Mouse (Mus musculus) embryonic fibroblast, embryonic 13.5 days (primary cell): ENCODE measurements around the gene Fbxl7. TPM values are rescaled to one million over a fixed set of nuclear protein-coding genes. Genes with fewer than 3 reads are reported as not detected.
A peak's percentile ranks its signal among the peaks of the same experiment; 100 is the strongest.
"Not testable (repeated sequence)": the region's sequence is repeated elsewhere in the genome, so short reads cannot be mapped to it uniquely, and the experiment has no call there.

Experiments used
- H3K27ac ChIP-seq: 2 replicates; pipeline ENCODE4 v1.5.1; 2012; ENCODE audit warnings: low read length, control low read depth, inconsistent platforms; ENCODE audit not compliant: insufficient read depth
- H3K4me1 ChIP-seq: 2 replicates; pipeline ENCODE4 v1.6.1; 2011; ENCODE audit warnings: low read length; ENCODE audit not compliant: control insufficient read depth, insufficient read depth
- H3K4me3 ChIP-seq: 2 replicates; pipeline ENCODE4 v1.5.1; 2011; ENCODE audit warnings: mild to moderate bottlenecking, control low read depth, low read length; ENCODE audit not compliant: insufficient read depth
- CTCF ChIP-seq: IDR thresholded peaks from 2 replicates; pipeline ENCODE4 v1.5.1; 2011; ENCODE audit warnings: mild to moderate bottlenecking, control low read depth, low read length, moderate library complexity, borderline replicate concordance; ENCODE audit not compliant: insufficient read depth
- POLR2A ChIP-seq: IDR thresholded peaks from 2 replicates; pipeline ENCODE4 v1.6.1; 2011; ENCODE audit warnings: low read depth, mild to moderate bottlenecking, control low read depth, low read length, moderate library complexity
- polyA plus RNA-seq: library from polyadenylated mRNA; stranded (reverse); fragments of >200 nt; gene quantifications from 2 replicates; pipeline ENCODE4 v1.2.4, GENCODE M21; 2011; ENCODE audit warnings: low read depth; ENCODE audit not compliant: missing spikeins, insufficient read length

The Fbxl7 gene
- polyA plus RNA-seq, 1 experiment = 27.0 TPM

GRCm38 (mm10) chr15:26780557-26780956, 114.8 kb downstream of the Fbxl7 start:
- H3K4me1 ChIP-seq = peaks cover 4% of the 10 kb centered on the region; the same call in 1 of the 2 replicates
- H3K27ac ChIP-seq = no peak overlapping the region
- TF ChIP-seq POLR2A (no peak), CTCF (no peak)
- no peak overlapping the region for H3K4me3 ChIP-seq

GRCm38 (mm10) chr15:26779129-26779528, 116.3 kb downstream of the Fbxl7 start:
- no peak overlapping the region for H3K27ac ChIP-seq
- peaks cover 7% of the 10 kb centered on the region; the same call in 1 of the 2 replicates for H3K4me1 ChIP-seq
- TF ChIP-seq CTCF = no peak
- no peak for TF ChIP-seq POLR2A
- no peak overlapping the region for H3K4me3 ChIP-seq

DNA sequence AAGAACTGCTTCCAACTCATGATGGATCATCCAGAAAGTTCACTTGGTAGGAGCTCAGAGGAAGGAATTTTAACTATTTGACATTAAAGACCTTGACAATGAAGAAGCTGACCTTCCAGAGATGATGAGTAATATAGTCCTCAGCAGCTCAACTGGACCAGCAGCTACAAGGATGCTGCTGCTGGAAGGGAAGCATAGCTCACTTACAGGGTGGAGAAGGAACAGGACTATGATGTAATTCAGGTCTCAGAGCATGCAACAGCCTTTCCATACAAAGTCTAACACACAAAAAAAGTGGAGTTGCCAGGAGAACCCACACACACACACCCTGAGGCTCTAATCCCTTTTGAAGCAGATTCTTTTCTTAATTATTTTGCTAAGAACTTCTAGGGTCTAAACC, 119.7 kb downstream of the Fbxl7 start:
- H3K4me1 ChIP-seq = peaks cover 7% of the 10 kb centered on the region; the same call in 1 of the 2 replicates
- no peak overlapping the region for H3K4me3 ChIP-seq
- H3K27ac ChIP-seq = peak overlapping the region; percentile 86
- TF ChIP-seq CTCF (no peak), POLR2A (no peak)

DNA sequence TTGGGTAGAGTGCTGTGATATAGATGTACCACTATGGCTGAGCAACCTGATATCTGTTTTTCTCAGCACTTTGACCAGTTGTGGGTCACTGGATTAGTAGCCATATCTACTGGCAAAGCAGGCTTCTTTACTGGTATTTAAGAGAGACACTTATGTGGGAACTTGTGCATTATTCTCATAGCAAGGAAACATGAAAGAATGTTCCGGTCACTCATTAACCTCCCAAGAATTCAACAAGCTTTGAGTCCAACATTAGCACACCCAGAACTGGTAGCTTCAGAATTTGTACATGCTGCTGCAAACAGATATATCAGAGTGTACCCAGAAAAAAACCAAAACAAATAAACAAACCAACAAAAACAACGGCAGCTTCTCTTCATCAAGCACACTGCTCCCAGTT, 120.5 kb downstream of the Fbxl7 start:
- Histone ChIP-seq H3K27ac (peak overlapping the region; percentile 71), H3K4me1 (peaks cover 7% of the 10 kb centered on the region; the same call in 1 of the 2 replicates), H3K4me3 (no peak overlapping the region)
- TF ChIP-seq POLR2A (no peak), CTCF (no peak)

GRCm38 (mm10) chr15:26761651-26762050, 133.7 kb downstream of the Fbxl7 start:
- Histone ChIP-seq H3K4me1 (peaks cover 4% of the 10 kb centered on the region; the same call in 1 of the 2 replicates), H3K27ac (no peak overlapping the region), H3K4me3 (no peak overlapping the region)
- TF ChIP-seq CTCF = no peak
- TF ChIP-seq POLR2A = no peak

- no peak overlapping the region for H3K4me3 ChIP-seq
- TF ChIP-seq CTCF (no peak), POLR2A (no peak)
- H3K27ac ChIP-seq = no peak overlapping the region
- no peaks in the 10 kb centered on the region for H3K4me1 ChIP-seq
Measured at GRCm38 (mm10) chr15:26748484-26748883, 146.9 kb downstream of the Fbxl7 start.

DNA sequence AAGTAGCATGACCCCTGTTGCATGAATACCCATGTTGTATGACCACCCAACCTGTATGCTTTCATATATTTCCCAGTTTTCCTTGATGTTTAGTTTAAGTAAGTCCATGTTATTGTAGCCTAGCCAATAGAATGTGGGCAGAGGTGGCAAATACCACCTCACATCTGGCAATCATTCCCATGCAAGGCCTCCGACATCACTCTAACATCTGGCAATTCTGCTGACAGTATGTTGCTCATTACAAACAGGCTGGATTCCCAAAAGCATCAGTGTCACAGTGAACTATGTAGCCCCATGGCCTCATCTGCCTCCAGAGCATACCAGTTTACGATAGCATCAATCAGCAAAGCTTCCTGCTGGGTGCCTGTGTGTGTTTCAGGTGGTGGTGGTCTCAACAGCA, 163.0 kb downstream of the Fbxl7 start:
- Histone ChIP-seq H3K4me1 (no peaks in the 10 kb centered on the region), H3K4me3 (no peak overlapping the region), H3K27ac (no peak overlapping the region)
- TF ChIP-seq CTCF (no peak), POLR2A (no peak)

GRCm38 (mm10) chr15:26730760-26731159, 164.6 kb downstream of the Fbxl7 start:
- TF ChIP-seq CTCF = no peak
- TF ChIP-seq POLR2A = no peak
- Histone ChIP-seq H3K4me1 (no peaks in the 10 kb centered on the region), H3K27ac (no peak overlapping the region), H3K4me3 (no peak overlapping the region)

DNA sequence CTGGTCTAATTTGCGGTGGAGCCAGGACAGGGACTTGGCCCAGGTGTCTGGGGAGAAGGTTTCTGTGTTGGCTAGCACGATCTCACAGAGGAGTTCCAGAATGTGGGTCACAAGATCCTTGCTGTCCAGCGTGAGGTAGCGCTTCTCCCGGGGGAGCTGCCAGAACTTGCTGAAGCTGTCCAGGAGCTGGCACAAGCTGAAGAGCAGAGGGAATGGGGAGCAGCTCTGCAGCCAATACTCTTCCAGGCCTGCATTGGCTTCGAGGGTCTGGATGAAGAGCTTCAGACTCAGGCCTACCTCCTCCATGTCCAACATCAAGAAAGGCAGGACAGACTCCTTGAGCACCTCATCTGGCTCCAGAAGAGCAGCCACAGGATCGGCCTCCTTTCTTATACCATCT, 166.0 kb downstream of the Fbxl7 start:
- not testable (repeated sequence) for H3K4me1 ChIP-seq, H3K27ac ChIP-seq, H3K4me3 ChIP-seq

GRCm38 (mm10) chr15:26718390-26719036, 176.9 kb downstream of the Fbxl7 start:
- Histone ChIP-seq H3K27ac (peak overlapping the region; percentile 81), H3K4me3 (no peak overlapping the region), H3K4me1 (peaks cover 6% of the 10 kb centered on the region)
- TF ChIP-seq CTCF (no peak), POLR2A (no peak)
